Mouse (Mus musculus): ENCODE results near the gene Lamtor3. TPM values are rescaled to one million over a fixed set of nuclear protein-coding genes. Genes with fewer than 3 reads are reported as not detected.
"Not testable (repeated sequence)": the region's sequence is repeated elsewhere in the genome, so short reads cannot be mapped to it uniquely, and the experiment has no call there.

Lamtor3 gene
- polyA plus RNA-seq, 1 experiment: 38.3 TPM

DNA sequence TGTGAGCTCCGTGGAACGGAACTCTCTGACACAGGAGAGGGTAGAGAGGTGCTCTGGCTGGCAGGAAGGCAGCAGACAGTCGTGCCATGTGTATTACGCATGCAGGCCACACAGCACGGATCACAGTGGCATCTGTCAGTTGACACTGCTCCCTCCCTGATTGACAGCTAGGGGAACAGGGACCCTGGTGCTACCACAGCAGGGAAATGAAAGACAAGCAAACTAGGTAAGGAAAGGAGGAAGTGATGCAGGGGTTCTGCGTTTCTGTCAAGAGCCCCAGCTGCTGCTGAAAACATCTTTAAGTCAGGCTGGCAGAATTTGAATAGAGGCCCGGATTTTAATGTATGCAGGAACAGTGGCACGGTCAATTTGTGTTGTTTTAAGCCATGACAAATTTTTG lies 45.2 kb downstream of the Lamtor3 start:
- no peak for DNase-seq (ENCODE audit: low read depth)

DNA sequence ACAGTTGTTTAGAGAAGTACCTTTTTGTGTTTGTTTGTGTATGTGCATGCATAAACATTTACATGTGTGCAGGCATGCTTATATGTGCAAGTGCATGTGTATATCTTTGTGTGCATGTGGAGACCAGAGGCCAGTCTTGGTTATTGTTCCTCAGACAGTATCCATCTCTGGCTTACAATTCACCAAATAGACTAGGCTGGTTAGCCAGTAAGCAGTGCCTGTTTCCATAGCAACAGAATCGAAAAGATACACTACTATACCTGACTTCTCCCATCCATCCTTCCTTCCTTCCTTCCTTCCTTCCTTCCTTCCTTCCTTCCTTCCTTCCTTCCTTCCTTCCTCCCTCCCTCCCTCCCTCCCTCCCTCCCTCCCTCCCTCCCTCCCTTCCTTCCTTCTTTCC lies 45.7 kb downstream of the Lamtor3 start:
- not testable (repeated sequence) for DNase-seq (ENCODE audit: low read depth)

DNA sequence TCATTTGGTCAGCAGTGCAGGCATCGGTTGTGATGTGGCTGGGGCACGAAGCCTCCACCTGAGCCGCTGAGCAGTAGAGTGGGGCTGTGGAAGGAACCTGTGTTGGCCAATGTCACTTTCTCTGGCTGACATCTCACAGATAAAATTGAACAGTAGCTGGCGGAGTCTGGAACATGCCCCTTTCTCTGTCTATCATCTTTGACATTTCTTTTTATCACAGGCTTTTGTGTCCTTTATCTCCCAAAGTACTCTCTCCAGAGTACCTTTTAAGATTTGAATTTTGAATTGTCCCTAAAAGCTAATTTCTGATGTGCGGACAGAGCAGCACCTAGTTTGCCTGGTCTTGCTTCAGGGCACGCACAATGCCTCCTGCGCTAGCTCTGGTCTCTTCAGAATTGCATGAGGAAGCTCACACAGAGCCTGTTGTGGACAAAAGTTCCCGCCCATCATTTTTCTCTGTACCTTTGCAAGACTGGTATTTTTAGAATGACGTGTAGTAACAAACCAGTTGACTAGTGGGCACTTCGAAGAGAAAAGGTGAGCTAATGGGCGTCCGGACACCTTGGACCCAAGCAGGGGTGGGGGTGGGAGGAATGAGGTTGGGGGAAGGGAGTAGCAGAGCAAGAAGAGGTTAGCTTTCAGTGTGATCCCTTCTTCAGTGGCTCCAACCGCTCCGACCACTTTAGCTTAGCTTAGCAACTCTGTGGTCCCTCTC lies 50.0 kb downstream of the Lamtor3 start:
- DNase-seq (ENCODE audit: low read depth): no peak

DNA sequence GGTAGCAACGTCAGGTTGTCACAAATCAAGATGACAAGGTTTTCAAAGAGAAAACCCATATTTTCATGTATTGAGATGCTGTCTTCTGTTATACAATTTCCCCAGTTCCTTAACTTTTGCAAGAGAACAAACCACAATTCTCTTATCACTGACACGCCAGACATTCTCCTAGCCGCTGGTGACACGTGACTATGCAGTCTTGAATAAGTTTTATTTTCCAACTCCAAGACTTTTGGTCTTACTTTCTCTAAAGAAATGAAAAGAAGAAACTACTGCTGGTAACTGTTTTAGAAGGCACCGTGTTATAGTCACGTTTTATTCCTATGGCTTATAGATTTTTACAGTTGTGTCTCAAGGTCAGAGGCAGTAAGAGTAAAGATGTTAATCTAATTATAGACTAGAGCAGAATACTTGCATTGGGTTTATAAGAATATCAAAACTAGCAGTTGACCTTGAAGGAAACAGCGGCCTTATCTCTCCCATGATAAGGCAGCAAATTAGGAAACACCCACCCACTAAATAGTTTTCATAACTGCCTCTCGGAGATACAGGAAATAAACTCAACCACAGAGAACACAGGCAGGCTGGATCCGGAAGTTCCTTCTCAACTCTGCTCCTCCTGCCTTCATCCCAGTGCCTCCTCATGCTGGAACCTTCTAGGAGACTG lies 50.6 kb downstream of the Lamtor3 start:
- DNase-seq (ENCODE audit: low read depth): no peak

DNA sequence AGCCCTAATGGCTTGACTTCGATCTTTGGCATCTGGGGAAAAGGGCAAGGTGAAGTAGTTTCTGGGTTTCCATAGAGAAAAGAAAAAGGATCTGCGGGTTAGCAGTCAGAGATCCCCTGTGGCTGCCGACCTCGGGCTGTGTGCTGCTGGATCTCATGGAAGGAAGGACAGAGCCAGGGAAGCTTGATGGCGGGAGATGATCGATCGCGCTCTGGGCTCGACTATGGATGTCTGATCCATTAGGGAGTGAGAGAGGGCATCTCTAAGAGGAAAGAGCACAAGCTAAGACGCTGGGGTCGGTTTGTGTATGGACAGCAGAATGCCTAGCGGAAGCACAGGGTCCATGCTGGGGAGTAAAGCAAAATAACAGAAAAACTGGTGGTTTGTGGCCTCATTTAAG lies 51.6 kb downstream of the Lamtor3 start:
- no peak for DNase-seq (ENCODE audit: low read depth)

DNA sequence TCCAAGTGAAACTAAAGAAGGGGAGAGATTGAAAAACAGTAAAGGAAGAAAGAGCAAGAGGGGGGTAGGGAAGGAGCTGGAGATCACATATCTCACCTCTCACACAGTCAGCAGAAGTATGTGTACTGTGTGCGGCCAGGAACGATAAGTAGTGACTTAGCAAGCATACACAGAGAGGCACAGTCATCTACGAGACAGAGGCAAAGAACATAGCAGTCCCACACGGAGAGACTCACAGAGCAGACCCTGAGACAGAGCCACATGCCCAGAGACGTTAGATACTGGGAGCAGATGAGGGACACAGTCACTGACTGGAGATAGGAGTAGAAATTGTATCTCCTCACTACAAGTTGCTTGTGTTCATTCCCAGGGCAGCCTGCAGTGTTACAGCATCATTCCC lies 53.9 kb downstream of the Lamtor3 start:
- DNase-seq (ENCODE audit: low read depth): no peak

DNA sequence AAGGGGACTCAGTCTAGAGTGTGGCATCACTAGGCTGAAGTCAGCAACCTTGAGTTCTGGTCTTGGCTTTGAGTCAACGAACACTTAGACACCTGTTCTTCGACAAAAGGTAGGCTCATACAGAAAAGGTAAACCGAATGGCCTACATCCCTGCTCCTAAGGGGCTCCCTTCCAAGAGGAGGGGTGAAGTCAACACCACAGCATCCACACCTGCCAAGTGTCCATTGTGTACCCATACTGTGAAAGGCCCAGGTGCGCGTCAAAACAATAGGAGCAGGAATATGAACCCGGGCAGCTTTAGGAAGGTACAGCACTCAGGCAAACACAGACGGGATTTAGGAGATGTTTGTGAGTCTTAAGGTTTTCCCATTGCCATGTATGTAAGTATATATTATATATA lies 54.7 kb downstream of the Lamtor3 start:
- DNase-seq (ENCODE audit: low read depth): no peak

DNA sequence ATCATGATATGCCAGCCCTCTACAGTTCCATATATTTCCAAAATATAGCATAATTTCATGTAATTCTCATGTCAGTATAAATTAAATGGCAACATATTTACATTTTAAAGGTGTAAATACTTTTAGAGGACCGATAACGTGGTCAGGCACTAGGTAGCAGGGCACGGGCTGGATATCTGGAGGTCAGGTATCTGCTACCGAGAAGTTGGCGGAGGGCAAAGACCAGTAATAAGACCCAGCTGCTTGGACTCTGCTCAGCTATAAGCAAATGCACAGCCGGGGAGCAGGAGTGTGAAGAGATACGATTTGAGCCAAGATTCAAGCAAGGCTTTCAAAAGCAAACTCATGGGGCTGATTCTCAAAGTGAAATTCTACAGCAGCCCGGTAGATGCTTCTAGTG lies 56.0 kb downstream of the Lamtor3 start:
- DNase-seq (ENCODE audit: low read depth): no peak

DNA sequence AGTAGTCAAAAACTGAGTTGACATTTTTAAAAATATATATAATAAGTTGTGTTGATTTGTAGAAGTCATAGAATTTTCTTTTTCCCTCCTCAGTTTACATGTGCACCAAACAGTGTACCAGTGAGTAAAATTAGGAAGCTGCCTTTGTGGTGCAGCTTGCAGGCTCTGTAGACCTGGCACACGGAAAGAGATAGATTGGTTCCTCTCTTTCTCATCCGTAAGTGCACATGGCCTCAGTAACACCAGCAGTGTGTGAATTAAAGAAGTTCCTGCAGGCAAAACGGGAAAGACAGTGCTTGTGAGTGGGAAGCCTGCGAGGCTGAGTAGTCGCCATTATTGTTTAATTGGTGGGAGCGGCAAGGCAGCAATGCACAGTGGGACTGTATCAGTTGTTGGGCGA lies 57.1 kb downstream of the Lamtor3 start:
- DNase-seq (ENCODE audit: low read depth): no peak

DNA sequence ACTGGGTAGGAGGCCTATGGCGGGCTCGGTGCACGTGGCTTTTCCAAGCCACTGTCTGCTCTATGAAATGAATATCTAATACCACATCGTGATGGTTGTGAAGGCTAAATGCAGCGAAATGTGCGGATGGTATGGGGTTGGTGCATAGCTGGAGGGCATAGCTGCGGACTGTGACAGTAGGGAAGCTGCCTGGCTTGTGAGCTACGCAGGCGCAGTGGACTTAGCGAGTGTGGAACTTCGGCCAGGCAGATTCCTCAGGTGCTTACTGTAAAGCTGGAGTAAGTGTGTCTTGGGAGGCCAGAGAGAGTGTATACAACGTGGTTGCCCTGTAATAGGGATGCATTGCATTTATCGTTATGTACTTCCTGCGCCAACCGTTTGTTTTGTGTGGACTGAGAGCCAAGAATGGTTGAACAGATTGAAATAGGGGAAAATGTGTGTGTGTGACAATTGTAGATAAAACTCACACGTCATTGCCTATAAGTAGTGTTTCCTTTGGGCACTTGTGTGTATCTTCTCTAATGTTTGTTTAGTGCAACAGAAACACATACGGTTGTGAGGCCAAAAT lies 57.6 kb downstream of the Lamtor3 start:
- DNase-seq (ENCODE audit: low read depth): no peak

DNA sequence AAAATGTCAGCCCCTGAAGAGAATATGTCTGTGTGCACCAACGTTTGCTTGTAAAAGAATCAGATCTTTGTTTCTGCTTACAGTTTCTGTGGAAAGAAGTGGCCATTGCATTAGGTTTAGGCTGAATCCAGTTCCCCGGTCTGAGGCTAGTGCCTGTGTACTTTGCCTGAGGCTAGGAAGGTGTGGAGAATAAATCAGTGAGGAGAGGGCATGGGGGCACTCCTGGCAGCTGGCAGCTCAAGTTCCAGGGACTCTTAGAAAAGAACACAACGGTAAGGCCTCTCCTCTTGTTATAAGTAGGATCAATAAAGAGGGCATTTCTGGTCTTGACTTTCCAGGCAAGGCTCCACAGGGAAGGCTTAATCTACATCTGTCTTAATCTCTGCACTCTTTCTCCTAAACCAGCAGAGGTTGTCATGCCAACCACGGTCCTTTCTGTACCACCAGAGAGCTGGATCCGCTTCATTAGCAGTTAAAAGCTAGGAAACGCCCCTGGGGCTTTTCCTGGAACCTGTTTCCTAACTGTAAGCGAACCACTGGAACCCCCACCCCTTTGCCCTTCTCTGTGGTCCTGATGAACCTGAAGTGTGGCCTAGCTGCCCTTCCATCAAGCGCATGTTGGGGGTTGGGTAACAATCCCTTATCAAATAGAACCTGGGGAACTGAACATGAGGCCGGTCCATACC lies 58.8 kb downstream of the Lamtor3 start:
- DNase-seq (ENCODE audit: low read depth): no peak

DNA sequence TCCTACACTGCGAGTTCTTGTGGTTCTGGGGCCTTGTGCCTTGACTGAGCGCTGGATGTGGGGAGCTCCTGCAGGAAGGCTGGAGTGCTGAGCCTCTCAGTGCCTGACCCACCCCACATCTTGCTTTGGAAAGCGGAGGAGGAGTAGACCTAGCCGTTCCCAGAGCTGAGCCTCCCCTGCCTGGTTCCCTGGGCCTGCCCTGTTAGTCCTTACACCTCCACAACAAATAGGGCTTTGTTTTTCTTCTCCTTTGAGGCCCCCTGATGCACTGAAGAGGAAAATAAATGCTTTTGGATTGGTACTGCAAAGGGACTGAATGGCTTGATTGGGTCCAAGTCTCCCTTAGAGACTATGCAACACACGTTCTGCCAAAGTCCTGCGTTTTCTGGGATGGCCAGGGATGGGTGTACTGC lies 59.3 kb downstream of the Lamtor3 start:
- DNase-seq (ENCODE audit: low read depth): no peak

DNA sequence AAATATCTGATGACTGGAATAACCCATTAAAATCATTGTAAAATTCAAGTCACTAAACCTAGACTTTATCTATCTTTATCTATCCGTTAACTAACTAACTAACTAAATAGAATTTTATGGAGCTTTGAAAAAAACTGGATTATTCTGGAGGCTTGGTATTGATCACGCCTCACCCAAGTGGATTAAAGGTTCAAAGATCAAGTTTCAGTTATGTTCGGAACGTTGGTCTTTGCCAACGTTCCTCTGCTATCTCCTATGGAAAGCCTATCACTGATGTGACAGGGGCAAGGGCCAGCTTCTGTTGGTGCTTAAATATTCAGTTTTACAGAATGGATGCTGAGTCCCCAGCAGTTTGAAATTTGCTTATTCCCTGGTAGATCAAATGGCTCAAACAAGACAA lies 59.9 kb downstream of the Lamtor3 start:
- DNase-seq (ENCODE audit: low read depth): no peak

Other genes starting within 250 kb of the Lamtor3 start
- not detected in 2 replicates for gene Gm21962, start 247.0 kb upstream of the Lamtor3 start, polyA plus RNA-seq (2012; rRNA removed)
- 439 and 698 TPM in 2 replicates for gene H2afz, start 54.0 kb upstream of the Lamtor3 start, polyA plus RNA-seq (2012; rRNA removed)
- gene Dnajb14, start 50.8 kb upstream of the Lamtor3 start, polyA plus RNA-seq (2012; rRNA removed): 7.3 and 8.9 TPM in 2 replicates
- gene Dapp1, start 63.0 kb downstream of the Lamtor3 start, polyA plus RNA-seq (2012; rRNA removed): 3.1 and 3.3 TPM in 2 replicates
- 0.05 TPM in 2 replicates for gene 1110002E22Rik, start 146.5 kb downstream of the Lamtor3 start, polyA plus RNA-seq (2012; rRNA removed)
- gene Gm5105, start 148.9 kb downstream of the Lamtor3 start, polyA plus RNA-seq (2012; rRNA removed): 0.05 TPM in 1 of 2 replicates, not detected in the other
- 1.9 and 2.7 TPM in 2 replicates for gene Trmt10a, start 224.9 kb downstream of the Lamtor3 start, polyA plus RNA-seq (2012; rRNA removed)
- 4.0 and 5.0 TPM in 2 replicates for gene Mttp, start 226.5 kb downstream of the Lamtor3 start, polyA plus RNA-seq (2012; rRNA removed)

Data from gonadal fat pad, adult 2 months (tissue).